Mouse (Mus musculus): Measurements from ENCODE around the gene Gm5891.
"Not testable (repeated sequence)": the region's sequence is repeated elsewhere in the genome, so short reads cannot be mapped to it uniquely, and the experiment has no call there.

The Gm5891 gene

DNA sequence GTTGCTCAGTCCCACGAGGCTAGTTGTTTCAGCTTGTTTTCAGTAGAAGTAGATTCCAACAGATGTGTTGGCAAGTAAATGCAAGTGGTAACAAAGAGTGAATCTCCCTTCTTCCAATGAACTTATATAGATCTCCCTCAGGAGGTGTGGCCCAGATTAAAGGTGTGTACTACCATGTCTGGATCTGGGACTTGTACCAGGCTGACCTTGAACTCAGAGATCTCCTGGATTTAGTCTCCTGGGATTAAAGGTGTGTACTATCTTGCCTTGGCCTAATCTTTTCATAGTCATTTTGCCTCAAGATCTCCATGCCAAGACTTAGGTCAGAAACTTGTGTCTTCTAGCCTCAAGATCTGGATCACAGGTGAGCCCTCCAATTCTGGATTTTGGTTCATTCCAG, at the start of gene Gm5891:
TSS of gene Gm5891 (minus strand) at position 101 of the 400 bp plus-strand sequence.
- DNase-seq = not testable (repeated sequence)
